Mouse (Mus musculus) lung, postnatal 0 days (tissue): Measurements from ENCODE around the gene Lactb. TPM values are rescaled to one million over a fixed set of nuclear protein-coding genes. Genes with fewer than 3 reads are reported as not detected.

Experiments used
- ATAC-seq: fragments of 200-750 bp; cut with Nextera tagmentation; 2 replicates; pipeline ENCODE4 v1.8.0; 2017; ENCODE audit warnings: moderate library complexity
- DNase-seq: peaks from one replicate; pipeline ENCODE4 v3.0.0-alpha.2; 2016; ENCODE audit warnings: low spot score
- H3K27ac ChIP-seq: fragments of 300-500 bp; sonication (generic); 2 replicates; pipeline ENCODE4 v1.5.1; 2014; ENCODE audit warnings: antibody characterized with exemption, mild to moderate bottlenecking, low read length, mixed read lengths
- H3K27me3 ChIP-seq: fragments of 300-500 bp; sonication (generic); replicated peaks from 2 replicates; pipeline ENCODE4 v1.6.1; 2014; ENCODE audit warnings: low read length, mixed read lengths; ENCODE audit not compliant: insufficient read depth
- H3K36me3 ChIP-seq: fragments of 300-500 bp; sonication (generic); 2 replicates; pipeline ENCODE4 v1.6.1; 2014; ENCODE audit warnings: low read length, mixed read lengths; ENCODE audit not compliant: insufficient read depth
- H3K4me1 ChIP-seq: fragments of 300-500 bp; sonication (generic); 2 replicates; pipeline ENCODE4 v1.6.1; 2014; ENCODE audit warnings: antibody characterized with exemption, low read depth, low read length, mixed read lengths; ENCODE audit not compliant: insufficient read depth
- H3K4me2 ChIP-seq: fragments of 300-500 bp; sonication (generic); replicated peaks from 2 replicates; pipeline ENCODE4 v1.6.1; 2014; ENCODE audit warnings: low read depth, mild to moderate bottlenecking, low read length, moderate library complexity, mixed read lengths
- H3K4me3 ChIP-seq: fragments of 300-500 bp; sonication (generic); 2 replicates; pipeline ENCODE4 v1.5.1; 2014; ENCODE audit warnings: low read depth, low read length
- H3K9ac ChIP-seq: fragments of 300-500 bp; sonication (generic); replicated peaks from 2 replicates; pipeline ENCODE4 v1.6.1; 2014; ENCODE audit warnings: low read depth, mild to moderate bottlenecking
- H3K9me3 ChIP-seq: fragments of 300-500 bp; sonication (generic); 2 replicates; pipeline ENCODE4 v1.6.1; 2016; ENCODE audit warnings: low read length, mixed read lengths
- CTCF ChIP-seq: IDR thresholded peaks from 2 replicates; pipeline ENCODE4 v1.5.1; 2016; ENCODE audit warnings: antibody characterized with exemption, mild to moderate bottlenecking
- EP300 ChIP-seq: IDR thresholded peaks from 2 replicates; pipeline ENCODE4 v1.6.1; 2016; ENCODE audit warnings: antibody characterized with exemption, mild to moderate bottlenecking, control low read depth
- WGBS: fragments of 180-500 bp; shearing (Covaris S2); extraction: QIAGEN DNeasy Blood & Tissue Kit; methylation state at CpG from one replicate; pipeline ENCODE4 v1.1.7; 2014; 5-methylcytosine and 5-hydroxymethylcytosine counted together
- polyA plus RNA-seq: library from polyadenylated mRNA; unstranded; fragments of >200 nt; fragmentation: Nextera tagmentation; extraction: Ambion mirVana; gene quantifications from 2 replicates; pipeline ENCODE4 v1.2.1, GENCODE M21; 2015

Gene Lactb
- polyA plus RNA-seq, 1 experiment from 2014 or later, result 13.8 TPM

DNA sequence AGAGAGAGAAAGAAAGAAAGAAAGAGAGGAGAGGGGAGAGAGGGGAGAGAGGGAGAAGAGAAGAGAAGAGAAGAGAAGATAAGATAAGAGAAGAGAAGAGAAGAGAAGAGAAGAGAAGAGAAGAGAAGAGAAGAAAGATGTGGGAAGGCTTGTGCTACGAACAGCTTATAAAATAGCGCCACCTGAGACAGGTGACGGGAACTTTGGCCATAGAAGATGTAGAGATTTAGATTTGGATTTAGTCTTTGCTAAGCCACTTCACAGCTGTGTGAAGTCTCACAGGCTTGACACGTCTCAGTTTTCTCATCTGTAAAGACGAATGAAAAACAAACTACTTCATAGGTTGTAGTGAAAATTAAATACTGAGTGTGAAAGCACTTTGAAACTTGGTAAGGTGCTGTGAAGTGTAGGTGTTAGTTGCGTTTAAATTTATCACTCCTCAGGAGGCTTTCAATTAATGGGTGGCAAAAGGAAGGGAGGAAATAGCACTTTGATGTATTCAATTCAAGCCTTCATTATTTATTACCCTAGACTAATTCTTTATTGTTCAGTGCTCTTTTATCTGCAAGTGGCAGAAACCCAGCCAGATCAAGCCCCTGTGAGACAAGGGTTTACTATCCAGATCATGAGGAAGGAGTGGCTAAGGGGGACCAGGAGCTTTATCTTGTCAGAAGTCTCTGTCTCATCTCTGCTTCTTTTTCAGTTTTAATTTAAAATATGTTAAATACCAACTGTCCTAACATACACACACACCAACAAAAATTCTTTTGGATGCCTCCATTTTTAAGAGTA is 54.6 kb downstream of the Lactb start:
- H3K4me2 ChIP-seq, result peak overlapping the region; percentile 74; the same call in 1 of the 2 replicates

DNA sequence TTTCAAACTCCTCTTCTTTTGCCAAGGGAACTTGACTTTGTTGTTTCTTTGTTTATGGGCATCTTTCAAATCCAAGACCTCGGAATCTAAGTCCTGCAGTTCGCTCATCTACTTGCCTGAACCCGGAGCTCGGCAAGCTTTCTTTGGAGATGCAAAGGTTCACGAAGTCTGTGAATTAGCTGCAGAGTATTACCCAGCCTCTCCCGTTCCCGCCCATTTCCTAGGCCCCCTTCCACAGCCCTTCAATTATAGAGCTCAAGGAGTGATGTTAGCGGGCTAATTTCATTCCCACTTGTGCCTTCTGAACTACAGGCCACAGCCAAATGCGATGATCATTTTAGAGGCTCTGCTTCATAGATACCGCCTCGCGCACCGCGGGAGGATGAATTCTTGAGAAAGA is 55.3 kb downstream of the Lactb start:
- peaks cover 7% of the 10 kb centered on the region; the same call in 1 of the 2 replicates for H3K4me1 ChIP-seq
- no peaks in the 10 kb centered on the region for H3K9me3 ChIP-seq
- no peak overlapping the region; the same call in 1 of the 2 replicates for H3K9ac ChIP-seq
- ATAC-seq (0 out of 2 replicates have a peak, but pooled peaks have one; percentile 8), DNase-seq (no peak)
- no peak overlapping the region for H3K27ac ChIP-seq
- peak overlapping the region; percentile 74 for H3K4me2 ChIP-seq
- H3K27me3 ChIP-seq, result no peaks in the 10 kb centered on the region
- WGBS, result under 1% methylated on average over 14 of the region's 14 CpGs
- no peak for TF ChIP-seq CTCF
- TF ChIP-seq EP300, result peak; percentile 48
- peak overlapping the region; percentile 91 for H3K4me3 ChIP-seq
- H3K36me3 ChIP-seq, result no peaks in the 10 kb centered on the region

More for the DNA sequence above, 54.6 kb downstream of the Lactb start:
- peaks cover 3% of the 10 kb centered on the region; the same call in 1 of the 2 replicates for H3K4me1 ChIP-seq
- no peaks in the 10 kb centered on the region for H3K9me3 ChIP-seq
- no peaks in the 10 kb centered on the region for H3K27me3 ChIP-seq
- 9% methylated on average over 6 of the region's 6 CpGs for WGBS
- TF ChIP-seq EP300 (no peak), CTCF (peak; percentile 43)
- H3K27ac ChIP-seq, result no peak overlapping the region
- no peak overlapping the region for H3K9ac ChIP-seq
- no peak overlapping the region for H3K4me3 ChIP-seq
- no peak for ATAC-seq
- H3K36me3 ChIP-seq, result no peaks in the 10 kb centered on the region
- DNase-seq, result peak; percentile 34

DNA sequence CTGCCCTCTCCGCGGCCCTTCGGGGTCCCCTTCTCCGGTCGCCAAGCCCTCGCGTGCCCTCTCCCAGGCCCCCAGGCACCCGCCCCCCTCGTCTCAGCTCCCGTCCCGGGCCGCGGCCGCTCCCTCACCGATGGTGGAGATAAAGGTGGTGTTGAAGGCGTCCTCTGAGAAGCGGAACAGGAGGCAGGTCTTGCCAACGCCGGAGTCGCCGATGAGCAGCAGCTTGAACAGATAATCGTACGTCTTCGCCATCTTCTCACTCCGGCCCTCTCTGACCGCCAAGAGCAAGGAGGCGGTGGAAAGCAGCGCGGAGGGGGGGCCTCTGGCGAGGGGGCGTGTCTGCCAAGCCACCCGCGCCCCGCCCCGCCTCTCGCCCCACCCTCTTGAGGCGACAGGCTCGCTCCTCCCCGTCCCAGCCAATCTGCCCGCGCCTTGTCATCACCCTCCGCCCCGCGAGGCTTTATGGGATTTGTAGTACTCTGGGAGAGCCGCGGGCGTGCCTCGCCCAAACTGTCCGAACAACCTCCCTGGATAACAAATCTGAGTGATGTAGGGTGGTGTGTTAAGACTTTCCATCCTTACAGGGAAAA is 55.8 kb downstream of the Lactb start, which contains the start of gene Rab8b:
Gene Rab8b (minus strand): TSS at position 306 of the 590 bp plus-strand sequence.
- no peaks in the 10 kb centered on the region for H3K27me3 ChIP-seq
- TF ChIP-seq EP300, result no peak
- TF ChIP-seq CTCF, result no peak
- no peaks in the 10 kb centered on the region for H3K36me3 ChIP-seq
- DNase-seq, result peak; percentile 98
- H3K4me3 ChIP-seq, result peak within 1 kb of the TSS; percentile 91
- peak within 1 kb of the TSS; percentile 74 for H3K4me2 ChIP-seq
- H3K4me1 ChIP-seq, result peaks cover 10% of the 10 kb centered on the region; the same call in 1 of the 2 replicates
- WGBS, result under 1% methylated on average over 46 of the region's 49 CpGs
- peak within 1 kb of the TSS; percentile 79 for H3K9ac ChIP-seq
- peak within 1 kb of the TSS; percentile 92 for H3K27ac ChIP-seq
- no peaks in the 10 kb centered on the region for H3K9me3 ChIP-seq
- ATAC-seq, result peak; percentile 99

GRCm38 (mm10) chr9:66918672-66919330 is 56.5 kb downstream of the Lactb start:
- DNase-seq, result peak; percentile 50
- Histone ChIP-seq H3K4me3 (peak overlapping the region; percentile 91), H3K4me2 (peak overlapping the region; percentile 74), H3K9ac (peak overlapping the region; percentile 79), H3K4me1 (peaks cover 10% of the 10 kb centered on the region; the same call in 1 of the 2 replicates), H3K27ac (peak overlapping the region; percentile 92), H3K27me3 (no peaks in the 10 kb centered on the region), H3K9me3 (no peaks in the 10 kb centered on the region), H3K36me3 (no peaks in the 10 kb centered on the region)
- TF ChIP-seq CTCF (no peak), EP300 (no peak)
- no peak for ATAC-seq
- 2% methylated on average over 27 of the region's 27 CpGs for WGBS

DNA sequence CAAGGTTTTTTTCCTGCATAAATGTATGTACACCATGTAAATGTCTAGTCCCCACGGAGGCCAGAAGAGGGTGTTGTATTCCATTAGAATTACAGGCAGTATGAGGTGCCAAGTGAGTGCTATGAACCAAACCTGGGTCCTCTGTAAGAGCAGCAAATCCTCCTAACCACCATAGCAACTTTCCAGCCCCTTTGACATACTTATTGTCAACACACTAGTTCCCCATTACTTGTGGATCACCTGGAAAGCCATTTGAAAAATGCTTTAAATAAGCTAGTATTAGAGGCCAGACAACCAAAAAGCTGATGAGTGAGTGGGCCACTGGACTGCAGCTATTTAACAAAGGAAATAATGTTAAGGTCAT is 57.4 kb downstream of the Lactb start:
- Histone ChIP-seq H3K4me3 (no peak overlapping the region; the same call in 1 of the 2 replicates), H3K4me2 (peak overlapping the region; percentile 74; the same call in 1 of the 2 replicates)

More for the DNA sequence above, 57.4 kb downstream of the Lactb start:
- no peak for DNase-seq
- H3K27ac ChIP-seq, result no peak overlapping the region
- ATAC-seq, result no peak
- TF ChIP-seq EP300, result no peak
- TF ChIP-seq CTCF, result no peak
- no peaks in the 10 kb centered on the region for H3K9me3 ChIP-seq
- no peak overlapping the region for H3K9ac ChIP-seq
- H3K4me1 ChIP-seq, result peaks cover 10% of the 10 kb centered on the region; the same call in 1 of the 2 replicates
- H3K27me3 ChIP-seq, result no peaks in the 10 kb centered on the region
- no peaks in the 10 kb centered on the region for H3K36me3 ChIP-seq
- WGBS, result 74% methylated on average over 1 of the region's 1 CpGs
